Mouse (Mus musculus) naive thymus-derived CD4-positive, alpha-beta T cell, adult 2 months (primary cell): ENCODE data around the gene Dscam.

Experiments used
- DNase-seq: peaks from one replicate; pipeline ENCODE4 v3.0.0-alpha.2; 2011; ENCODE audit warnings: low read depth

Dscam gene

DNA sequence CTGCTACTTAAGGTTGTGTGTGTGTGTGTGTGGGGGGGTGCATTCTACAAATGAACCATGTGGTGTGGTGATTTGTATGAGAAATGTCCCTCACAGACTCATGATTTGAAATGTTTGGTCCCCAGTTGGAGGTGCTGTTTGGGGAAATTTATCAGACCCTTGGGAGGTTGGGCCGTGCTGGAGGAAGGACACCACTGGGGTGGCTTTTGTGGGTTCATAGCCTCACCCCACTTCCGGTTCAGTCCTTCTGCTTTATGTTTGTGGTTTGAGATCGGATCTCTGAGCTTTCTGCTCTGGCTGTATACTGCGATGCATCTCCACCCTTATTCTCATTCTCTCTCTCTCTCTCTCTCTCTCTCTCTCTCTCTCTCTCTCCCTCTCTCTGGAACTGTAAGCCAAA is 516.5 kb downstream of the Dscam start:
- no peak for DNase-seq

DNA sequence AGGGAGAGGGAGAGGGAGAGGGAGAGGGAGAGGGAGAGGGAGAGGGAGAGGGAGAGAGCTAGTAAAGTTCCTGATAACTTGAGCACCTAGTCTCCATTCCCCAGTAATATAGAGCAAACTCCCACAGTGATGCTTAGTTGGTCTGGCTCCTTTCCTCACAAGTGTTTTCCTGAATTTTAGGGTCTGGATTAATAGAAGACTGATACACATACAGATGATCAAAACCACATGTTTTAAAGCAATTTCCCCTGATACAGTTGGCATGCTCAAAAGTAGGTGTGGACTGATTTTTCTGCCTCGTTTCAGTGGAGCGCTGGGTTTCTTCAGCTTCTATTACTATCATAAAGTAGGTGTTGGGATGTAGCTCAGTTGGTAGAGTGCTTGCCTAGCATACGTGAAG is 519.1 kb downstream of the Dscam start:
- no peak for DNase-seq

DNA sequence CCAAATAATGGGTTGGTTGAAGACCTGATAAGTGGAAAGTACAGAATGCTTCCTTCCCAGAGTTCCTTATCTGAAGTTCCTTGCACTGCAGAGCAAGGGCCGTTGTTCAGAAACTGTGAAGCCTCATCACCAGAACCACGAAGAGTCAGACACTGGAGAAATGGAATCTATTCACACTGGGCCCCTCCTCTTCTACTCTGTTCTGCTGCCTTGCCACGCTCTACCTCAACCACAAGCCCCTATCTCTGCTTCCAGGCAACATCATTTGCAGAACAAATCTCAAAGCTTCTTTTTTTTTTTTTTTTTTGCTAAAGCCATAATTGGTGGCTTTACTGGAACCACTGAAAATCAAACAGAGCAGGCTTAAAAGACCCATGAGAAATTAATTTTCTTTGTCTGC is 530.5 kb downstream of the Dscam start:
- no peak for DNase-seq

DNA sequence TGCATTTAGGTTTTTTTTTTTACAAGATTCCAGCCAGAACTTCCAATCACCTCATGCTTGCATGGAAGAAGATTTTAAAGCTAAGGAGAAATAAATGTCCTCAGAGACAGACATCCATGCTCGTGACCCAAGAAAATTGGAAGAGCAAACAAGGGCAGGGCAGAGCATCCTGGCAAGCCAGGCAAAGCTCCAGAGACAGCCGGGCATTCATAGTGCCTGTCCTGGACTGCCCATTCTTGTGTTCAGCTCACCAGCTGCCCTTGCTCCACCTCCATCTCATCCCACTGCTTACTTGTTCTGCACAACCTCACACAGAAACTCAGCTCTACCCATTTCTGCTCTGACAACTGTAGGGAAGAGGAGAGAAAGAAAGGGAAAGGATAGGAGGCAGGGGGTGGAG is 534.6 kb downstream of the Dscam start:
- DNase-seq: no peak

DNA sequence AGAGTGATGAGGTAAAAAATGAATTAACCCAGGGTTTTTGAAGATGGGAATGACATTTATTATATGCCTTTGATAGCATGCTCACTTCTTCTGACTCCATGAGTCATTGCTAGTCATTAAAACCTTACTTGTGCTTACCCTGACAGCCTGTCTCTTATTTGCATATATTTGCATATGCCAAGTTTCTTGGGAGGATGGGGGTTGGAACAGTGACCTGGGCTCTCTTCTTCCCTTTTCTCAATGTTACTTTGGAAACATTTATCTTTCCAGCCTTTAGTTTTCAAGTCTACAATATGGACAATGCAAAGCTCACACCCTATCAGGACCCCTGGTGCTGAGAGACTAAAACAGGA is 535.8 kb downstream of the Dscam start:
- DNase-seq: no peak

DNA sequence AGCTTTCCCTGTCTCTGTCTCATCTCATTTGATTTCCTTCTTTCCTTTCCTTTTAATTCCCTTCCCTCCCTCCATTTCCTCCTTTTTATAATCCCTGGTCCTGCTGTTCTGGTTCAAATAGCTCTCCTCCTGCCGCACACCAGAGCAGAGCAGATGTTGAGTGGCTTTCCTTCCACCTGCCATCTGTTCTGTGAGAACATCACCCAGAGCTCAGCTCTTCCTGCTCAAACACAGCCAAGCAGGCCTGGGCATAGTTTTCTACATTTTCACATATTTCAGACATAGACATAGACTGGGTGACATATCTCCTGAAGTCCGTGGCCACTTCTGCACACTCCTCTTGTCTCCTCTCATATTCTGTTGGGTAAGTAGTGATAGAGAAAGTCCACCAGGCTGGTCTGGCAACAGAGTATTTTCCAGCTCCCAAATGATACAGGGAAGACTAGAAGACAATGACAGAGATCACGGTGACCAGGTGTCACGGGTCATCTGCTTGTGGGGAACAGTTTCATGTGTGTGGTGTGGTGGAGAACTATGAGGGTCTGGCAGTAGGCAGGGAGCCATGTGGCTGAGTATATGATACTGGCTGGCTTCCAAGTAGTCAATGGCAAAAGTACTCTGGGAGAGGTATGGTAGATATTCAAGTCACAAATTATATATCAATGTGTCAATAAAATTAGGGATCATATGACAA is 536.3 kb downstream of the Dscam start:
- DNase-seq: no peak

DNA sequence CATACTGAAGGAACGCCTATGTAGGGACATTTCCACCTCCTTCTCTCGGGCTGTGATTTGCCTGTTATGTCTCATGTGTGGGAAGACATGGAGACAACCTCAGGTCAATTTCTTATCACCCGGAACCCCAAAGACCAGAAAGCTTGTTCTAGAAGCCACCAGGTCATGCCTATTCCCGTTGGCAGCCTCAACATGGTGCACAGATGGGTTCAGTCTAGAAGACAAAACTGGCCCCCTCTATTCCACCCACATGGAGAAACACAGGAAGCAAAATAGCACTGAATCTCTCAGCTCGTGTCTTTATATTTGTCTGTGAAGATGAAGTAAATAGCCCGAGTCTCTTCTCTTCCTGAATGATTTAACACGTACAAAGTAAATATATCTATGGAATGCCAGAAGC is 540.3 kb downstream of the Dscam start:
- DNase-seq: no peak

DNA sequence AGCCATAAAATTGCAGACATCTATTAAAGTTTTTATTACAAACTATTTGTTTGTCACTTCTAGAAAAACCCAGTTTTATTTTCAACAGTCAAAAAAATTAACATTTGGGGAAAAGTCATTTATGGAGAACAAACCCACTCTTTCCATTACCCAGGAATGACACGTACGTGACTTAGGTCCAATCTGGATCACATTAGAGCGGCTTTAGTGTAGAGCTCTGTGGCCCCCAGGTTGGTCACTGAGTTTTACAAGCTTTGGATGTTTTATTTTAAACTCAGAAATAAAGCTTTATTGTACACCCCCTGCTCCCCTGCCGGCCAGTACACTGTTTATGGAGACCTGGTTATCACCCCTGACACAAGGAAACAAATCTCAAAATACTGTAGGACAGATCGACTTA is 540.9 kb downstream of the Dscam start:
- DNase-seq: no peak

DNA sequence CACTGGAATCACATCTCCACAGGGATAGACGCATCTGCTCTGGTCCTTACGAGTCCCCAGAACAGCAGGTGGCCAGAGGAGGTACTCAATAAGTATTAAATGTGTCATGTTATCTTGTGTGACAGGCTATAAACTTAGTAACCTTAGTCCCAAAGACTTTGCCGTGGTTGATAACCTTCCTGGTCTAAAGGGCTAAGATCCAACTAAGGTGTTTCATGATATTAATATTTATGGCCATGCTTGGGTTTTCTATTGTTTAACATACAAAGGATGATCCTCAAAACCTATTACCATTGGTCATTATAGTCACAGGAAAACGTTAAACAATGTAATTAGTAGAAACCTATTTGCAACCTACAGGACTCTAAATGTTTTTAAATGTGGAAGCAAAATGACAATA is 545.1 kb downstream of the Dscam start:
- DNase-seq: no peak

DNA sequence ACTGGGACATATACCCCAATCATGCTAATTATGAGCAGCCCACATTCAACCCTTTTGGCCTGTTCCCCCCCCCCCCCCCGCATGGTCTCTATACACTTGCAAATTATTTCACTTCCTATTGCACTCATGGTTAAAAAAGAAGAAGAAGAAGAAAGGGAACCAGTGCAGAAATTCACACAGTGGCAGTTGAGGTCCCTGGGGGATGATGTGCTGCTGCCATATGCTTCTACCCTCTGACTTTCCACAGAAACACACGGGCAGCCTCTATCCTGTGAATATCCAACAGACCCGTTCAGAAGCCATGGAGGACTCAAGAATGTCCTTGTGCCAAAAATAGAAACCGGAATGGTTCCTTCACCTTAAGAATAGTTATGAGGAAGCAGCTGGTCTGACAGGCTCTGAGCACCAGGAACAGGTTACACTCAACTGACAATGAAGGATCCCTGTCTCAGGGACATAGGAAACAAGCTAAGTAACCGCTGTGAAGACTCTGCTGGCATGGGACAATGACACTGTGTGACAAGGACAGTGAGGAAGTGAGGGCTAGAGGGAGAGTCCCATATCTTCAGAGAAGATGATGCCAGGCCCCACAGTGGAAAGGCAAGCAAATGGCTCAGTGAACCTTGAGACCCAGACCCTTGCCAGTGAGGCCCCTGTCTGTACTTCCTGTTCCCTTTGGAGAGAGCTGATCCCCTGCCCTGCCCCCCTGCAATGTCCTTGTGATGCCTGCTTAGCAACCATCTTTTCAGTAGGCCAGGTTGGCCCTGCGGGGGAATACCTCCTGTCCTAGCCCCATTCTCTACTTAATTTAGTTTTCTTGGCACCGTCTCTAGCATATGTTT is 545.8 kb downstream of the Dscam start:
- no peak for DNase-seq

DNA sequence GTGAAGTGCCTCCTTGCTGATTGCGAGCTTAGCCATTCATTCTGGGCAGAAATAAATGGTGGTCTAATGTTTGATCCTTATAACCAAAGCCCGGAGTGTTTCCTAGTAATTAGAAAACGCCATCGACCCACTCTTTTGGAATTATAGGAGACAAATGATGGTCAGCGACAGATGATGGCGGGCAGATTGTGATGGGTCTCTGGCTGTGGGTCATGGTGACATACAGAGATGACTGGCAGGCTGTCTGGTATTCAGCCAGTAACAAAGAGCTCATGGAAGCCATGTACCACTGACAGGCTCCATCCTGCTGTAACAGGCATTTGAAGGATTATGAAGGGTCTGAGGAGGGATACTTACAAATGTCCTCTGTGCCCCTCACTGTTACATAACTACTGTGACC is 549.7 kb downstream of the Dscam start:
- DNase-seq: no peak

DNA sequence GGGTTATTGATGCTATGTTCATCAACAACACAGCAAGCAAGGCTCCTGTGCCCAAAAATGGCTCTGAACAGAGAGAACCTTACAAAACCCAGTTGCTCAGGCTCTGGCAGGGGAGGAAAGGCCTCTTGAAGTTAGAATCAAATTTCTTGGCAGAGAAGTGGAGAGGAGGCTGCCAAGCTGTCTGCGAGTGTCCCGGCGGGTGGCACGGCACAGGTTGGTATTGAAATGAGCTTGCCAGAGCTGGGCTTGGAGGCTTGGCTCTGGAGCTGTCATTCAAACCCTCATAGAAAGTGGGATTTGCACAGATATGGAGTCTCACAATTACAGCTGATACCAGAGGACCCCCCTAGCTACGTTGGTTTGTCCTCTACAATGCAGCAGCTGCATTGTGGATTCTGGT is 550.1 kb downstream of the Dscam start:
- DNase-seq: no peak

DNA sequence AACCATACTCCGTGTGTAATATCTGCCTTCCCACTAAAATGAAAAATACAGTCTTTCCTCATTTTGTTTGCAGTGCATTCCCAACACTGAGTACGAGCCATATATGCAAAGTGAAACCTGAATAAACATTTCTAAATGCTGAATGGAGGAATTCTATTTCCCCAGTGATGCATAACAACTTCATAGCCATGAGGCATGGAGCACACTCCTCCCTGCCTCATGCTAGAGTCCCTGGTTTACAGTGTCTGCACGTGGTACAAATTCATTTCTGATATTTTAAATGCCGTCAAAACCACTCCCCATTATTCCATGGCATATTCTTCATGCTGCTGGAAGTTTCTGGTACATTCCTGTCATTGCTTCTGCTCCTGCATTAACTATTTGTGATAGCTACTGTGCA is 552.8 kb downstream of the Dscam start:
- DNase-seq: no peak

DNA sequence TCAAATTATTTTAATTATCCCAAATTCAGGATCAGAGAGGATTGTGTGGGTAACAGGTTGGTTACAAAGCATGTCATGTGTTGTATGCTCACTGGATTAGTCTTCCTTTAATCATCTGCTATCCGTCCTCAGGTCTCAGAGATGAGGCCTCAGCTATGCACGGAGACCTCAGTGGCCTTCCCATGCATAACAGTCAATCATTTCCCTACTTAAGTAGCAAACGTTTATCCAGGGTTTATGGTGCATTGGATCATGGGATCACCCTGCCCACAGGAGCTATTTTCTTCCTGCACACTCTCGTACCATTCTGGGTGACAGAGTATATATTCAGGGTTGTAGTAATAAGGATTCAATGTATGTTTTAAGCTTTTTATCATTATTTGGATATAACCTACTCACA is 557.3 kb downstream of the Dscam start:
- no peak for DNase-seq

DNA sequence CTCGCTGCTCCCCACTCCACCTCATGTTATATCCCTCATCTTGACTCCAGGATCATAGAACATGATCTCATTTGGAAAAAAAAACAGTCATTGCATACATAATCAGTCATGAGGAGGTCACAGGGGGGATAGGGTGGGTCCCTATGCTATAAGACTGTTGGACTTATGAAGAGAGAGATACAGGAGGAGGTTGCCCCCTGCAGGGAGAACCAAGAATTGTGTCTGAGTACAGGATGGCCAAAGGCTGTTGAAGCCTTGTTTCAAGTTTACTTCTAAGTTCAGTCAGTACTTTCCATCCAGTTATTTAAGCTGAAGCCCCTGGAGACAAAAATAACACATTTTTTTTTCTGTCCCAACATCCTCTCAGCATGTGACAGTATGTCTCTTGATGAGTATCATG is 559.7 kb downstream of the Dscam start:
- DNase-seq: no peak

DNA sequence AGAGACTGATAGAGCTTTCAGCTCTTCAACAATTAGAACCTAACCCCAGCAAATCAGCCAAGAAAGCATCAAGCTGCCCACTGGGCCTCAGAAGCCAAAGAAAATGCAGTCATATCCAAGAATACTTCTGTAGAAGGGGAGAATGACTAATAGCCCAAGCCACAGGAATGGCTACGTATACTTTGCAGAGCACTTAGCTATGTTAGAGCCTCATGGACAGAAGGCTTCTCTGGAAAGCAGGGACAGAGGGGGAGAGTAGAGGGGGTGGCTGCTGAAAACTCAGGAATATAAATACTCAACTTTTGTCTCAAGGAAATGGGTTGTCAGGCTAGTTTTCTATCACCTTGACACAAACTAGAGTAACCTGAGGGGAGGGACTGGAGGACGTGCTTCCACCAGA is 568.3 kb downstream of the Dscam start:
- no peak for DNase-seq

DNA sequence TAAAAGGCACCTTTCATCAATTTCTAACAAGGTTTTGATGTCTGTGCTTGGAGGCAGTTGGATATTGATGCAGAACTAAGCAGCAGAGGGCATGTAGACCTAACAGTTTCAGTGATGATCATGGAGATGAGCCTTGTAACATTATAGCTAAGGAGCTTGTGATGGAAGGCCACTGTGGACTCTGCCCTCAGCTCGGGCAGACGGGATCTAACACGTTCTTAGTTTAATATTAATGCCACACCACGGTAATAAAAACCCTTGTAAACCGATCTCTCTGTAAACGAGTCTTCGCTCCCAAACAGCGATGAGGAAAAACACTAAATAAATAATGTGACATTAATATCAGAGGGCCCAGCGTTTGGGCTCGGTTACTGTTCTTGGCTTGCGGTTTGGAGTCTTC is 569.8 kb downstream of the Dscam start:
- DNase-seq: no peak

DNA sequence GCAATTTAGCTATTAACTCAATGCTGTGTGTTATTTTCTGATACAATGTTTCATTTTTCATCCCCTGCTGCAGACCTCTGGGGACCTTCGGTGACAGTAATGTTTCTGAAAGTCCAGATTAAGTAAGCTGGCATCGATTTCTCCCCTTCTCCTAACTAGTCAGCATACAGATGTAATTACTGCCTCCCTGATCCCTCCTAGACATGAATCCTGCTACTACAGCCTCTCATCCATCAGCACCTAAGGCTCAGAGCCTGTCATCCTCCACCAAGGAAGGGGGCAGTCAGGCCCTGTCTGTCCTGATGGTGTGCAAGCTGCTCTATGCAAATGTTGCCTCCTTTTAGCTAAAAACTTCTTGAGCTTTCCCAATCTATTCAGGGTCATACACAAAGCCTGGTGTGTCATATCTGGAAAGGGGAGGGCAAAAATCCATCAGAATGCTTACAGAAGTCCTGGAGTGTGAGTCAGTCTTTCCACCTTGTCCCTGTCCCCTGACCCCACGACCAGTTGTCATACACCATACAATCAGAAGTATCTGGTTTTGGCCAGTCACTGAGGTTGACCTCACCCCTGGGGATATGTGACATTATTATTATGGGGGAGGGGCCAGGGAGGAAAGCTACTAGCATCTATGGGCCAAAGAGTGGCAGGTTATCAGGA is 571.0 kb downstream of the Dscam start:
- no peak for DNase-seq

DNA sequence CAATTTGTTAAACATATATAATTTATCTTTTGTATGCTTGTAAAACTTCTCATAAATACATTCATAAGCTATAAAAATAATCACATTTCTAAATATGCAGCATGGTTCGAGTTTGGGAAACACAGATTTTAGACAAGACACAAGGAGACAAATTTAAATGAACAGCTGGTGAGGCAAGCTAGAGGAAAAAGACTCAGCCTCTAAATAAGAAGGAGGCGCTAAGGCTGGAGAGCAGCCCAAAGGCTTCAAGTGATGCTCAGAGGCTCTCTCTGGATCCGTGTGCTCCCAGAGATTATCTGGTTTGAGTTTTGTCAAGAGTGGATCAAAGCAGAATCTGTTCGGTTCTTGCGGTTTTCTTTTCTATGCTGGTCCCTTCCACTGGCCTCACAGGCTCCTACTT is 594.7 kb downstream of the Dscam start:
- DNase-seq: no peak

DNA sequence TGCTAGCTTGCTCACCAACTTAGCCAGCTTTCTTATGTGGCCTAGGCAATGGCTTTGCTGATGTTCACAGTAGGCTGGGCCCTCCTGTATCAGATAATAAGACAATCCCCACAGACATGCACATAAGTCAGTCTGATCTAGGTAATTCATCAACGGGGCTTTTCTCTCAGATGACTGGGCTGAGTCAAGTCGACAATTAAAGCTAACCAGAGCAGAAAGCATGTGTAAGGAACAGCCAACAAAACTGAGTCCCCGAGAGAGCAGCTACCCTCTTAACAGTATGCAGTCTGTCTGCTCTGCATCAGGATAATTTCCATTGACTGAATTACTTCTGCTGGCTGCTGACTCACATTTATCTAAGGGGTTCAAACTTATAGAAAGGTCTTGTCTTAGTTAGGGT is 603.1 kb downstream of the Dscam start:
- DNase-seq: no peak

DNA sequence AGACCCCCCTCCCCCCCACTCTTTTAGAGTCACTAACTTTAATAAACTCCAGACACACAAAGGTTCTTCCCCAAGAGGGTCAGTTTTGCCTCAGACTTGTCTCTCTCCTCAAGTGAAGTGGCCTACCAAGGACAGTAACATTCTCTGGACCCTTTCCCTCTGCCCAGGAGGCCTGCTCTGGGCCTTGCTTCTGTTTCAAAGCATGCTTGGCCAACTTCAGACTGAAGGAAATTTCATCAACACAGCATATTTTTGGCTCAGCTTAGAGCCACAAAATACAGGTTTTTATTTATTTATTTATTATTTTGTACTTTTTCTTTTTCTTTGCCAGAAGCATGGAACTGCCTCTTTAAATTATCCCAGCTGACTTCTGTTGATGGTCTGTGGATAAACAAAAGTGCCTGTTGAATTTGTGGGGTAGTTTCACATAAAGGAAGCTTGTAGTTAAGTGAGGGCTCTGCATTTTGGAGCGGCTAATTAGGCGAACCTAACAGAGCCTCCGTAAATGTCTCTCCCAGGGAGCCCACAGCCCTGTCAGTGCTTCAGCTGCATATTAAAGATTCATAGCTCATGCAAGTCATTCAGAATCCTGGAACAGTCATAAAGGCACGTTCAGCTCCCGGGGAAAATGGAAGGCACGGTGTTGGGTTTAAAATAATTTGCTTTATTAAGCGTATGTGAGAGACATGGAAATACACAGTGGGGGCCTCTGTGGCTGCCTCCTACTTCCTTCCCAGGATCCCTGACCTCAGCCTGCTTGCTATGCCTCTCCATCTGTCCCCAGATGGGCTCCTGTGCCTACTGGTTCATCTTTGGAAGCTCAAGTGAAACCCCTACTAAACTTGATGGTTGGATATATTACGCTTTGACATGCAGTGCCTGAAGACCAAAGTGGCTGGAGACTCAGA is 606.9 kb downstream of the Dscam start:
- DNase-seq: no peak

DNA sequence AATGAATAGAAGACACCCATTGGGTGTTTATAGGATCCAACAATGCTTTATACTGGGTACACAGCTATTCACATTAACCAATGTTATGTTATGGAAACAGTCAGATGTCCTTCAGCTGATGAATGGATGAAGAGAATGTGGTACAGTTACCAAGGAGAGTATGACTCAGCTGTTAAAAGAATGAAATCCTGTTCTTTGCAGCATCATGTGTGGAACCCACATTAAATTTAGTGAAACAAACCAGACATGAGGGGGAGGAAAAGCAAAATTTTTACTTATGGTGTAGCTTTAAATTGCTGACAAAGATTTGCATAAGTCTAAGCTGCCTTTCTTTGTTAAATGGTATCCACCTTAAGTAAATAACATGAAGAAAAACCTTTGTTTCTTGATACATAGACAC is 610.8 kb downstream of the Dscam start:
- no peak for DNase-seq
